Mouse (Mus musculus) myocyte (in vitro differentiated cells): Measurements from ENCODE around the gene Clint1. TPM values are rescaled to one million over a fixed set of nuclear protein-coding genes. Genes with fewer than 3 reads are reported as not detected.

ENCODE experiments used
- H3K27me3 ChIP-seq: one replicate; pipeline ENCODE4 v1.6.1; 2011; ENCODE audit not compliant: control insufficient read depth, insufficient read depth, insufficient read length
- H3K36me3 ChIP-seq: one replicate; pipeline ENCODE4 v1.6.1; 2011; ENCODE audit not compliant: control insufficient read depth, insufficient read depth
- H3K4me2 ChIP-seq: one replicate; pipeline ENCODE4 v1.6.1; 2011; ENCODE audit warnings: low read depth, control low read depth
- H3K4me3 ChIP-seq: one replicate; pipeline ENCODE4 v1.5.1; 2011; ENCODE audit warnings: mild to moderate bottlenecking, control low read depth, moderate library complexity
- H3K79me2 ChIP-seq: one replicate; pipeline ENCODE4 v1.6.1; 2011; ENCODE audit not compliant: control insufficient read depth, insufficient read depth
- H3ac ChIP-seq: one replicate; pipeline ENCODE4 v1.6.1; 2011; ENCODE audit not compliant: control insufficient read depth, insufficient read length
- CEBPB ChIP-seq: IDR thresholded peaks from 2 replicates; pipeline ENCODE4 v1.6.1; 2011; ENCODE audit warnings: mild to moderate bottlenecking, moderate library complexity; ENCODE audit not compliant: poor library complexity, insufficient read depth, severe bottlenecking
- E2F4 ChIP-seq: IDR thresholded peaks from one replicate; pipeline ENCODE4 v1.6.1; 2011; ENCODE audit warnings: mild to moderate bottlenecking, control low read depth, moderate library complexity; ENCODE audit not compliant: insufficient read depth
- MYOD1 ChIP-seq, 3 experiments: IDR thresholded peaks; one replicate each; pipeline ENCODE4 v1.6.1; 2011; ENCODE audit warnings: control low read depth in 2 of 3, low read depth in 2 of 3, mild to moderate bottlenecking in 2 of 3, moderate library complexity in 1 of 3; ENCODE audit not compliant: insufficient read length in 2 of 3, control insufficient read depth in 1 of 3
- MYOG ChIP-seq, 3 experiments: IDR thresholded peaks; one replicate each; pipeline ENCODE4 v1.6.1; 2011; ENCODE audit warnings: control low read depth in 2 of 3, low read depth in 2 of 3, mild to moderate bottlenecking in 2 of 3; ENCODE audit not compliant: insufficient read length in 2 of 3, control insufficient read depth in 1 of 3, insufficient read depth in 1 of 3
- POLR2A ChIP-seq: IDR thresholded peaks from one replicate; pipeline ENCODE4 v1.6.1; 2011; ENCODE audit warnings: low read depth, mild to moderate bottlenecking, control low read depth, moderate library complexity; ENCODE audit not compliant: insufficient read length
- POLR2AphosphoS2 ChIP-seq: IDR thresholded peaks from one replicate; pipeline ENCODE4 v1.6.1; 2011; ENCODE audit warnings: low read depth, control low read depth; ENCODE audit not compliant: insufficient read length
- REST ChIP-seq: IDR thresholded peaks from one replicate; pipeline ENCODE4 v1.6.1; 2011; ENCODE audit warnings: mild to moderate bottlenecking, control low read depth, moderate library complexity; ENCODE audit not compliant: insufficient read depth, insufficient read length
- SRF ChIP-seq: IDR thresholded peaks from one replicate; pipeline ENCODE4 v1.6.1; 2011; ENCODE audit warnings: low read depth; ENCODE audit not compliant: control insufficient read depth, insufficient read length
- TCF12 ChIP-seq: IDR thresholded peaks from one replicate; pipeline ENCODE4 v1.6.1; 2011; ENCODE audit warnings: mild to moderate bottlenecking, control low read depth; ENCODE audit not compliant: poor library complexity, insufficient read depth, severe bottlenecking
- TCF3 ChIP-seq: IDR thresholded peaks from one replicate; pipeline ENCODE4 v1.6.1; 2011; ENCODE audit warnings: low read depth, control low read depth; ENCODE audit not compliant: insufficient read length
- USF1 ChIP-seq: IDR thresholded peaks from one replicate; pipeline ENCODE4 v1.6.1; 2011; ENCODE audit warnings: low read depth, mild to moderate bottlenecking, control low read depth, moderate library complexity
- polyA plus RNA-seq: library from polyadenylated mRNA; unstranded; fragments of >200 nt; fragmentation: generic; extraction: Trizol; gene quantifications from one replicate; pipeline ENCODE4 v1.2.1, GENCODE M21; 2012; ENCODE audit warnings: missing spikeins

Clint1 gene
- polyA plus RNA-seq, 1 experiment, result 32.5 TPM

DNA sequence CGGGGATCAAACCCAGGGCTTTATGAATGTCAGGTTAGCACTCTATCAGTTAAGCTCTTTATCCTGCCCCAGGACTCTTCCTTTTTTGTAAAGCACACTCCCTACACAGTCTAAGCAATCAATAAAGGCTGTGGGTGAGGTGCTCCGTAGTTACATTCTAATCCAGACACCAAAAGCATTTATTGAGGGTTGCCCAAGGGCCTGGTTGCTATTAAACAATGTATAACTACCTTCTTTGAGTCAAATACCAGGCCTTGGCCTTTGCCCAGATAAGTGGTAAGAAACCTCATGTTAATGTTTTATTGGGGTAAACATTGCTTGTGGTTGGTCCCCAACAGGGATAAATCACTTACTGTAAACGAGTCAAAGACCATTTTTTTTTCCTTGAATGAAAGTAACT is 13.4 kb upstream of the Clint1 start:
- Histone ChIP-seq H3K79me2 (no peaks in the 10 kb centered on the region), H3K4me2 (no peak overlapping the region), H3K4me3 (no peak overlapping the region), H3K27me3 (peaks cover 10% of the 10 kb centered on the region), H3ac (no peak overlapping the region), H3K36me3 (no peaks in the 10 kb centered on the region)
- TF ChIP-seq TCF12 (no peak), CEBPB (no peak), MYOD1 (IDR thresholded peaks at IDR 0.05; ENCODE audit: control insufficient read depth in 1 of 3, insufficient read length in 2 of 3, low read depth in 2 of 3) (no peak), POLR2A (no peak), REST (no peak), MYOG (IDR thresholded peaks at IDR 0.05; ENCODE audit: control insufficient read depth in 1 of 3, insufficient read depth in 1 of 3, insufficient read length in 2 of 3, low read depth in 2 of 3) (no peak), SRF (no peak), POLR2AphosphoS2 (no peak)

DNA sequence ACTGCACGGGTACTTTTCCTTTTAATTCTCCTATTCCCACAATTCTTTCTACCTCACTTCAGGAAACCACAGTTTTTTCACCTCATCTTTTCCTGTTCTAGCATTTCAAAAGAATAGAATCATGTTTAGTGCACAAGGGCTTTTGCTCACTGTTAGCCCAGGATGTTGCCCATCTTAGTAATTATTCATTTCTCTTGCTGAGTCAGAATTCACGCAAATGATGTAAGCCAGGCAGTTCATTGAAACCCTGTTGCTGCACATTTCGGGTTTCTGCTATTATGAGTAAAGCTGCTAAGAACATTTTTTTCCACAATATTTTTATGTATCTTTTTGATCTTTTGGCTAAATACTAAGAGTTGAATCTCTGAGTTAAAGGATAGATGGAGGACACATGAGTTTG is 11.5 kb upstream of the Clint1 start:
- no peak overlapping the region for H3ac ChIP-seq
- no peaks in the 10 kb centered on the region for H3K79me2 ChIP-seq
- 0 out of 2 replicates have a peak, but pooled peaks have one; percentile 22 for TF ChIP-seq CEBPB
- no peak for TF ChIP-seq USF1
- no peak for TF ChIP-seq TCF12
- no peaks in the 10 kb centered on the region for H3K36me3 ChIP-seq
- no peak overlapping the region for H3K4me3 ChIP-seq
- H3K4me2 ChIP-seq, result no peak overlapping the region
- H3K27me3 ChIP-seq, result peaks cover 10% of the 10 kb centered on the region

GRCm38 (mm10) chr11:45846008-45846407 is 5.8 kb upstream of the Clint1 start:
- no peak overlapping the region for H3K4me3 ChIP-seq
- no peak for TF ChIP-seq E2F4
- no peak for TF ChIP-seq POLR2A
- TF ChIP-seq CEBPB, result no peak
- TF ChIP-seq USF1, result no peak
- no peak for TF ChIP-seq MYOG (IDR thresholded peaks at IDR 0.05; ENCODE audit: control insufficient read depth in 1 of 3, insufficient read depth in 1 of 3, insufficient read length in 2 of 3, low read depth in 2 of 3)
- no peak for TF ChIP-seq TCF3
- TF ChIP-seq REST, result no peak
- TF ChIP-seq TCF12, result no peak
- H3K4me2 ChIP-seq, result no peak overlapping the region
- no peaks in the 10 kb centered on the region for H3K79me2 ChIP-seq
- peaks cover 6% of the 10 kb centered on the region for H3K27me3 ChIP-seq
- no peak overlapping the region for H3ac ChIP-seq
- no peaks in the 10 kb centered on the region for H3K36me3 ChIP-seq

- Histone ChIP-seq H3K27me3 (no peaks in the 10 kb centered on the region), H3K4me3 (no peak overlapping the region), H3K36me3 (no peaks in the 10 kb centered on the region), H3K4me2 (peak overlapping the region; percentile 15), H3ac (no peak overlapping the region), H3K79me2 (peaks cover 5% of the 10 kb centered on the region)
- TF ChIP-seq SRF (no peak), POLR2A (no peak)
These were observed 4.3 kb upstream of the Clint1 start for GRCm38 (mm10) chr11:45847548-45847947.

DNA sequence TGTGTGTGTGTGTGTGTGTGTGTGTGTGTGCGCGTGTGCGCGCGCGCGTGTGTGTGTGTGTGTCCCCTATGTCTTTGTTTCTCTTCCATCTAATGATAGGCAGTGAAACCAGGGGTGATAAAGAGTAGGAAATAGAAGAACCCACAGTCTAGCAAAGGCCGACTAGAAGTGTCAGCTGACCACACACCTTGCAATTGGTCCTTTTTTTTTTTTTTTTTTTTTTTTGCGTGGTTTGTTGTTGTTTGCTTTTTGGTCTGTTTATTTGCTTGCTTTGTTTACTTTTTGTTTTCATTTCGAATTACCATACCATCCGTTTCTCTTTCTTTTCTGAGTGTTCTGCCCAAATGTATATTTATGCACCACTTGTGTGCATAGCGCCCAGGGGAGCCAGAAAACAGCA is 3.6 kb upstream of the Clint1 start:
- Histone ChIP-seq H3K4me2 (no peak overlapping the region), H3K36me3 (no peaks in the 10 kb centered on the region), H3K4me3 (no peak overlapping the region), H3ac (no peak overlapping the region), H3K79me2 (peaks cover 12% of the 10 kb centered on the region), H3K27me3 (no peaks in the 10 kb centered on the region)
- TF ChIP-seq REST, result no peak
- no peak for TF ChIP-seq E2F4

DNA sequence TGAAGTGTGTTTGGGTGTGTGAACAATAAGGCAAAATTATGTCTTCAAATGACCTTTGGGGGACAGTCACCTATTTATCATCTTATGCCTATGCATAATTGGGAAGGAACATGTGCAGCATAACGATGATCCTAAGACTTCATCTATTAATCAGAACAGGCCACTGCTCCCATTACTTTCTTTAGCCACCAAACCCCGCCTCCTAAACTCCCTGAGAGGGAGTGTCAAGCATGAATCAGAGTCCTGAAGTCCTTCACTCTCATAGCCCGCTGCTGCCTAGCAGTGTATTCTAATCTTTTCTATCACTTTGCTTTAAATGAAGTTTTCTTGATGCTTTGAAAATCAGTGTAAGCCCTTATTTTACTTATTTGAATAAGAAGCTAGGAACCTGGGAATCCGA is 2.6 kb upstream of the Clint1 start:
- TF ChIP-seq E2F4, result no peak
- TF ChIP-seq TCF12, result no peak
- TF ChIP-seq USF1, result no peak
- H3K4me2 ChIP-seq, result no peak overlapping the region
- H3K79me2 ChIP-seq, result peaks cover 21% of the 10 kb centered on the region
- no peaks in the 10 kb centered on the region for H3K36me3 ChIP-seq
- no peaks in the 10 kb centered on the region for H3K27me3 ChIP-seq
- no peak overlapping the region for H3K4me3 ChIP-seq
- H3ac ChIP-seq, result no peak overlapping the region
